Mouse (Mus musculus) gastrocnemius, adult 2 months (tissue): ENCODE measurements at regions not wholly inside any gene's neighbourhood (a gene's known extent, or its start where the extent isn't known, plus 50 kb on each side); places are given as distances from the start of the nearest gene placed in this dataset.

Experiments
- DNase-seq: peaks from one replicate; pipeline ENCODE4 v3.0.0; 2022
- H3K27ac ChIP-seq: fragments of 200-600 bp; 2 replicates; pipeline ENCODE4 v1.8.1; 2022; ENCODE audit warnings: mild to moderate bottlenecking
- H3K4me3 ChIP-seq: fragments of 200-600 bp; 2 replicates; pipeline ENCODE4 v1.8.1; 2022; ENCODE audit warnings: mild to moderate bottlenecking, moderate library complexity
- CTCF ChIP-seq: fragments of 200-600 bp; IDR thresholded peaks from 2 replicates; pipeline ENCODE4 v1.8.1; 2022; ENCODE audit warnings: antibody characterized with exemption, mild to moderate bottlenecking, moderate library complexity
- intact Hi-C: fragments of 180-260 bp; cut with DNase I; formaldehyde crosslinking; loops from one replicate; pipeline ENCODE4 v1.15.1; 2025

- no peak overlapping the region for H3K4me3 ChIP-seq
- no peak for TF ChIP-seq CTCF
- no peak for DNase-seq
- intact Hi-C loops, result no loop called here
- H3K27ac ChIP-seq, result no peak overlapping the region
These were observed 107.4 kb upstream of the Nox3 start for GRCm38 (mm10) chr17:3803507-3803906.

- intact Hi-C loops, result no loop called here
- peak; percentile 45 for TF ChIP-seq CTCF
- Histone ChIP-seq H3K27ac (no peak overlapping the region), H3K4me3 (no peak overlapping the region)
- no peak for DNase-seq
These were observed 96.5 kb upstream of the Nox3 start for GRCm38 (mm10) chr17:3792597-3792996.

GRCm38 (mm10) chr17:3782156-3782555, 86.1 kb upstream of the Nox3 start:
- intact Hi-C loops, result no loop called here
- no peak for TF ChIP-seq CTCF
- H3K4me3 ChIP-seq, result no peak overlapping the region
- no peak for DNase-seq
- no peak overlapping the region for H3K27ac ChIP-seq

GRCm38 (mm10) chr17:3777691-3778090, 81.6 kb upstream of the Nox3 start:
- TF ChIP-seq CTCF, result no peak
- Histone ChIP-seq H3K4me3 (no peak overlapping the region), H3K27ac (no peak overlapping the region)
- intact Hi-C loops, result no loop called here
- no peak for DNase-seq

- no peak for TF ChIP-seq CTCF
- peak; percentile 19 for DNase-seq
- intact Hi-C loops, result no loop called here
- Histone ChIP-seq H3K4me3 (no peak overlapping the region), H3K27ac (no peak overlapping the region)
These were observed 51.8 kb upstream of the Nox3 start for GRCm38 (mm10) chr17:3747808-3748335.
